26 mouse cellular contexts compared by ENCODE assay signal in genomic region chr4:150217935-150218334, GRCm38 (mm10). TPM values are rescaled to one million over a fixed set of nuclear protein-coding genes. Genes with fewer than 3 reads are reported as not detected.
DNase-seq lines count a peak whose midpoint lies in the region; ATAC-seq and TF ChIP-seq lines count a peak whose summit lies in the region.
"Had no signal": no experiment of that assay in that cellular context is flagged by ENCODE, and none has a peak within 500 bp of the region (broad histone marks: within the 10 kb centered on the region; RNA-seq: fewer than 3 reads in every experiment).

No protein-coding gene starts in this region.

- H3K9me3 ChIP-seq in lung, postnatal 0 days (ENCODE audit: low read length), result no peaks in the 10 kb centered on the region
- no peaks in the 10 kb centered on the region for H3K9me3 ChIP-seq in MEL (replicated peaks; ENCODE audit: insufficient read depth, low read length)
- H3K9me3 ChIP-seq: forebrain, embryonic 12.5 days; lung, embryonic 15.5 days; midbrain, embryonic 12.5 days had no signal

- peaks cover 3% of the 10 kb centered on the region; the same call in 1 of the 2 replicates for H3K4me1 ChIP-seq in kidney, adult 2 months (ENCODE audit: control insufficient read depth, insufficient read depth, low read length)
- H3K4me1 ChIP-seq in lung, postnatal 0 days (ENCODE audit: insufficient read depth, low read depth, low read length), result peaks cover 1% of the 10 kb centered on the region; the same call in 1 of the 2 replicates
- H3K4me1 ChIP-seq in MEL (ENCODE audit: control insufficient read depth in 1 of 2, insufficient read depth in 2 of 2, low read length in 2 of 2), result peaks cover 7 to 17% of the 10 kb centered on the region in 2 experiments

- no peak overlapping the region for H3K27ac ChIP-seq in kidney, adult 2 months (ENCODE audit: insufficient read depth, low read depth, low read length)
- no peak overlapping the region for H3K27ac ChIP-seq in lung, postnatal 0 days (ENCODE audit: low read length)
- no peak overlapping the region for H3K27ac ChIP-seq in MEL (ENCODE audit: control insufficient read depth, low read depth, low read length)
- H3K27ac ChIP-seq: forebrain, embryonic 12.5 days; lung, embryonic 15.5 days; midbrain, embryonic 12.5 days had no signal

- no peak overlapping the region for H3K9ac ChIP-seq in lung, postnatal 0 days (replicated peaks; ENCODE audit: low read depth)
- H3K9ac ChIP-seq in MEL (ENCODE audit: control insufficient read depth, low read depth, low read length, poor library complexity, severe bottlenecking), result no peak overlapping the region
- H3K9ac ChIP-seq: forebrain, embryonic 12.5 days; lung, embryonic 15.5 days; midbrain, embryonic 12.5 days had no signal

- peak; percentile 61 for TF ChIP-seq RAD21 in MEL (IDR thresholded peaks at IDR 0.05; ENCODE audit: low read depth, low read length)

- DNase-seq in kidney, adult 2 months, result no peak
- no peak for DNase-seq in kidney, postnatal 25 days
- DNase-seq in lung, postnatal 0 days (ENCODE audit: low spot score), result no peak
- DNase-seq in lung, postnatal 36 days, result no peak
- peak; percentile 62 for DNase-seq in MEL (ENCODE audit: low read depth, low spot score)
- no peak for DNase-seq in urinary bladder, postnatal 25 days (ENCODE audit: low spot score)
- DNase-seq in frontal cortex, postnatal 25 days (ENCODE audit: low spot score in 2 of 2), result no peak
- DNase-seq: adrenal gland, postnatal 10 days; cerebellum, adult 9-10 months; gastrocnemius, postnatal 14 days; layer of hippocampus, postnatal 36 days; spleen, adult 18-20 months; thymus, postnatal 36 days had no signal

- TF ChIP-seq EP300 in lung, postnatal 0 days (IDR thresholded peaks at IDR 0.05), result no peak
- TF ChIP-seq EP300 in MEL (IDR thresholded peaks at IDR 0.05; ENCODE audit: low read depth in 1 of 2, low read length in 2 of 2), result no peak

- WGBS in kidney, adult 2 months, result 100% methylated on average over 1 of the region's 1 CpGs
- 83% methylated on average over 1 of the region's 1 CpGs for WGBS in lung, postnatal 0 days

- no peak for ATAC-seq in lung, postnatal 0 days
- ATAC-seq: activated CD4-positive, CD25-positive, alpha-beta regulatory T cell, adult 4 months had no signal

- TF ChIP-seq CTCF in kidney, adult 2 months (conservative IDR thresholded peaks at IDR 0.05; ENCODE audit: insufficient read depth, insufficient read length, low read depth, low read length), result peak; percentile 23; the same call in 1 of the 2 replicates
- peak; percentile 38 for TF ChIP-seq CTCF in lung, postnatal 0 days (IDR thresholded peaks at IDR 0.05)
- peak; percentile 41 to 71 (median 50); a peak in 5 of 6 replicates for TF ChIP-seq CTCF in MEL (IDR thresholded peaks at IDR 0.05 in 2 of 3, conservative IDR thresholded peaks at IDR 0.05 in 1 of 3; ENCODE audit: control insufficient read depth in 1 of 3, insufficient read depth in 1 of 3, low read depth in 2 of 3, low read length in 3 of 3, poor library complexity in 1 of 3, severe bottlenecking in 1 of 3)

- no peak overlapping the region for H3K4me2 ChIP-seq in lung, postnatal 0 days (replicated peaks; ENCODE audit: low read depth, low read length)
- H3K4me2 ChIP-seq: forebrain, embryonic 12.5 days; lung, embryonic 15.5 days; midbrain, embryonic 12.5 days had no signal

- no peaks in the 10 kb centered on the region for H3K36me3 ChIP-seq in kidney, adult 2 months (ENCODE audit: control insufficient read depth, insufficient read depth, low read length)
- no peaks in the 10 kb centered on the region for H3K36me3 ChIP-seq in lung, postnatal 0 days (ENCODE audit: insufficient read depth, low read length)
- H3K36me3 ChIP-seq in MEL (ENCODE audit: control insufficient read depth in 1 of 2, insufficient read depth in 2 of 2, low read length in 2 of 2), result no peaks in the 10 kb centered on the region; a peak in 1 of 4 replicates
- H3K36me3 ChIP-seq: forebrain, embryonic 12.5 days; lung, embryonic 15.5 days; midbrain, embryonic 12.5 days had no signal

- H3K27me3 ChIP-seq in kidney, adult 2 months (replicated peaks; ENCODE audit: control insufficient read depth, insufficient read depth, low read length), result no peaks in the 10 kb centered on the region
- H3K27me3 ChIP-seq in lung, postnatal 0 days (replicated peaks; ENCODE audit: insufficient read depth, low read length), result no peaks in the 10 kb centered on the region
- no peaks in the 10 kb centered on the region for H3K27me3 ChIP-seq in MEL (ENCODE audit: control insufficient read depth in 1 of 2, insufficient read depth in 2 of 2, low read length in 2 of 2)
- H3K27me3 ChIP-seq: lung, embryonic 15.5 days had no signal

- no peak overlapping the region for H3K4me3 ChIP-seq in kidney, adult 2 months (ENCODE audit: insufficient read depth, low read depth, low read length)
- no peak overlapping the region for H3K4me3 ChIP-seq in lung, postnatal 0 days (ENCODE audit: low read depth, low read length)
- H3K4me3 ChIP-seq in MEL (ENCODE audit: control insufficient read depth in 1 of 2, insufficient read depth in 1 of 2, low read depth in 2 of 2, low read length in 2 of 2), result no peak overlapping the region; a peak in 1 of 4 replicates
- H3K4me3 ChIP-seq: forebrain, embryonic 12.5 days; lung, embryonic 15.5 days; midbrain, embryonic 12.5 days; myocyte had no signal

- no peak for TF ChIP-seq POLR2A in kidney, adult 2 months (IDR thresholded peaks at IDR 0.05; ENCODE audit: low read depth, low read length)
- no peak for TF ChIP-seq POLR2A in MEL (IDR thresholded peaks at IDR 0.05; ENCODE audit: control insufficient read depth in 1 of 2, insufficient read depth in 1 of 2, low read depth in 1 of 2, low read length in 2 of 2, poor library complexity in 1 of 2)

- no peaks in the 10 kb centered on the region for H3K79me2 ChIP-seq in MEL (ENCODE audit: control insufficient read depth, insufficient read depth, low read length, poor library complexity)

TF ChIP-seq in MEL, 35 proteins besides CTCF, POLR2A, EP300 and RAD21:
- TF ChIP-seq SMC3 (IDR thresholded peaks at IDR 0.05; ENCODE audit: low read depth, low read length) (peak; percentile 54), E2F4 (IDR thresholded peaks at IDR 0.05; ENCODE audit: borderline replicate concordance, low read depth, low read length) (no peak), ZNF384 (IDR thresholded peaks at IDR 0.05; ENCODE audit: low read depth, low read length) (peak; percentile 18; the same call in 1 of the 2 replicates), SIN3A (IDR thresholded peaks at IDR 0.05; ENCODE audit: low read length) (peak; percentile 26; the same call in 1 of the 2 replicates), MYC (IDR thresholded peaks at IDR 0.05; ENCODE audit: low read depth, low read length) (peak; percentile 81)

RNA-seq across cellular contexts. Expression of gene Car6, which starts 16.8 kb away (rescaled TPM):
- polyA plus RNA-seq in kidney, adult 2 months (2012; rRNA removed), result not detected in 2 replicates
- polyA plus RNA-seq in lung, postnatal 0 days (2015; fragmentation: Nextera tagmentation; extraction: Ambion mirVana), result 0.27 and 0.32 TPM in 2 replicates
- total RNA-seq in MEL (2012; rRNA removed), result not detected in 2 replicates
- polyA plus RNA-seq in MEL (2012; ENCODE audit: insufficient read depth in 1 of 2, insufficient read length in 2 of 2, low read depth in 1 of 2, low replicate concordance in 2 of 2, missing spikeins in 1 of 2), result under 1 TPM in 1 of 2 experiments, not detected in 1; 0.19 TPM
- total RNA-seq: common myeloid progenitor, adult 5-6 weeks; left cerebral cortex, postnatal 36 days; liver, adult 2 months had no signal
- polyA plus RNA-seq: activated CD4-positive, CD25-positive, alpha-beta regulatory T cell, adult 4 months; forebrain, embryonic 12.5 days; frontal cortex, adult 2 months; heart, embryonic 16.5 days; hindbrain, embryonic 11.5 days; kidney, embryonic 14.5 days; liver, adult 2 months; lung, embryonic 15.5 days; midbrain, embryonic 12.5 days; neural tube, embryonic 14.5 days had no signal

RNA-seq across cellular contexts. Expression of gene Eno1, which starts 18.6 kb away (rescaled TPM):
- 630 and 636 TPM in 2 replicates for polyA plus RNA-seq in kidney, adult 2 months (2012; rRNA removed)
- 305 and 319 TPM in 2 replicates for polyA plus RNA-seq in lung, postnatal 0 days (2015; fragmentation: Nextera tagmentation; extraction: Ambion mirVana)
- 254 and 516 TPM in 2 replicates for total RNA-seq in MEL (2012; rRNA removed)
- polyA plus RNA-seq in MEL (2012; ENCODE audit: insufficient read depth in 1 of 2, insufficient read length in 2 of 2, low read depth in 1 of 2, low replicate concordance in 2 of 2, missing spikeins in 1 of 2), result 1,000 to 10,000 TPM in 1 of 2 experiments, 100 to 1,000 TPM in 1; 737 to 5,492 TPM
